Mouse (Mus musculus) stomach, postnatal 0 days (tissue): ENCODE measurements around the gene Caln1. TPM values are rescaled to one million over a fixed set of nuclear protein-coding genes. Genes with fewer than 3 reads are reported as not detected.
A peak's percentile ranks its signal among the peaks of the same experiment; 100 is the strongest.

ENCODE experiments used
- ATAC-seq: fragments of 200-750 bp; cut with Nextera tagmentation; 2 replicates; pipeline ENCODE4 v1.8.0; 2017; ENCODE audit not compliant: low FRiP score, low TSS enrichment
- DNase-seq: peaks from one replicate; pipeline ENCODE4 v3.0.0-alpha.2; 2016; ENCODE audit warnings: low spot score
- H3K27ac ChIP-seq: fragments of 300-500 bp; sonication (generic); replicated peaks from 2 replicates; pipeline ENCODE4 v1.5.1; 2014; ENCODE audit warnings: mild to moderate bottlenecking, control low read depth
- H3K27me3 ChIP-seq: fragments of 300-500 bp; sonication (generic); 2 replicates; pipeline ENCODE4 v1.6.1; 2014; ENCODE audit warnings: low read length; ENCODE audit not compliant: control insufficient read depth, insufficient read depth
- H3K36me3 ChIP-seq: fragments of 300-500 bp; sonication (generic); 2 replicates; pipeline ENCODE4 v1.6.1; 2014; ENCODE audit warnings: low read length, mixed read lengths; ENCODE audit not compliant: control insufficient read depth, insufficient read depth
- H3K4me1 ChIP-seq: fragments of 300-500 bp; sonication (generic); replicated peaks from 2 replicates; pipeline ENCODE4 v1.6.1; 2014; ENCODE audit warnings: antibody characterized with exemption; ENCODE audit not compliant: control insufficient read depth, insufficient read depth
- H3K4me2 ChIP-seq: fragments of 300-500 bp; sonication (generic); replicated peaks from 2 replicates; pipeline ENCODE4 v1.6.1; 2014; ENCODE audit warnings: low read depth, mild to moderate bottlenecking, control low read depth, moderate library complexity
- H3K4me3 ChIP-seq: fragments of 300-500 bp; sonication (generic); 2 replicates; pipeline ENCODE4 v1.5.1; 2014; ENCODE audit warnings: low read depth, low read length, control low read depth
- H3K9ac ChIP-seq: fragments of 300-500 bp; sonication (generic); 2 replicates; pipeline ENCODE4 v1.6.1; 2014; ENCODE audit warnings: mild to moderate bottlenecking, low read length, control low read depth, mixed read lengths
- H3K9me3 ChIP-seq: fragments of 300-500 bp; sonication (generic); 2 replicates; pipeline ENCODE4 v1.6.1; 2016; ENCODE audit warnings: low read length; ENCODE audit not compliant: control insufficient read depth
- CTCF ChIP-seq: IDR thresholded peaks from 2 replicates; pipeline ENCODE4 v1.5.1; 2016; ENCODE audit warnings: antibody characterized with exemption, low read depth, mild to moderate bottlenecking, moderate library complexity
- EP300 ChIP-seq: optimal IDR thresholded peaks from 2 replicates; pipeline ENCODE3; 2016; ENCODE audit warnings: antibody characterized with exemption
- WGBS: fragments of 180-500 bp; shearing (Covaris S2); extraction: QIAGEN DNeasy Blood & Tissue Kit; methylation state at CpG from one replicate; pipeline ENCODE4 v1.1.7; 2014; 5-methylcytosine and 5-hydroxymethylcytosine counted together
- polyA plus RNA-seq: library from polyadenylated mRNA; unstranded; fragments of >200 nt; fragmentation: Nextera tagmentation; extraction: Ambion mirVana; gene quantifications from 2 replicates; pipeline ENCODE4 v1.2.1, GENCODE M21; 2015

The Caln1 gene
- polyA plus RNA-seq, 1 experiment from 2014 or later, result 0.11 TPM

DNA sequence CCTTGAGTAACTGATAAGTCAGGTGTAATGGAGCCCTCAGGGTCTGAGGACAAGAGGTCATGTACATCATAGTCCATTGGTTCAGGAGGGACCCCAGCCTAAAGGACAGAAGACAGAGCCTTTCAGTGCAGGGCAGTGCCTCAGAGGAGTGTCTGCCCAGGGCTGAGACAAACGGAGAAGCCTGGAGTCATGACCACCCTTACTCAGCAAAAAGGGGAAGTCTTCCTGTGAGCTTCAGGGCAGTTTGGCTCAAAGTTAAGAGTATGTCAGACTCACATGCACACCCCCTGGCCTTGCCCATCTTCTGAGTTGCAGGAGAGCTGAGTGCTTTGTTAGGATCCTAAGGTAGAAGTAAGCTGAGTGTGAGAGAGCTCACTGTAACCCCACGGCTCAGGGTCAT, 39.4 kb upstream of the Caln1 start:
- Histone ChIP-seq H3K9me3 (no peaks in the 10 kb centered on the region), H3K27me3 (no peaks in the 10 kb centered on the region), H3K27ac (no peak overlapping the region), H3K4me2 (no peak overlapping the region), H3K36me3 (no peaks in the 10 kb centered on the region), H3K4me3 (no peak overlapping the region), H3K9ac (no peak overlapping the region), H3K4me1 (no peaks in the 10 kb centered on the region)
- 76% methylated on average over 2 of the region's 2 CpGs for WGBS
- TF ChIP-seq CTCF (no peak), EP300 (no peak)
- DNase-seq (no peak), ATAC-seq (no peak)

DNA sequence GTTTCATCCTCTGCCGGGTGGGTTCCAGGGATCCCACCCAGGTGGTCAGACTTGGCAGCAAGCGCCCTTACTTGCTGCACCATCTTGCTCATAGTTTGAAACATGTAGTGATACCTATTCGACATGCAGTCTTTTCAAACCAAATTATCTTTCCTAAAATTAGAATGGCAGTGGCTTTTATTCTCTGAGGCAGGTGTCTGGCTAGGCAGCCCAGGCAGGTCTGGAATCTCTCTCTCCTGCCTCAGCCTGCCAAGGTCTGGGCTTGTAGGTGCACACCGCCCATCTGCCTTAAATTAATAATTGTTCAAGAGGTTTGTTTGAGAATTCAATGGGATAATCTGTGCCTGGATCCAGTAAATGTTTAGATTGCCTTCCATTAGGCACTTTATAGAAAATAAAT, 38.5 kb upstream of the Caln1 start:
- 57% methylated on average over 4 of the region's 4 CpGs for WGBS
- H3K4me3 ChIP-seq, result no peak overlapping the region
- DNase-seq (no peak), ATAC-seq (no peak)
- H3K9me3 ChIP-seq, result no peaks in the 10 kb centered on the region
- H3K4me1 ChIP-seq, result no peaks in the 10 kb centered on the region
- no peaks in the 10 kb centered on the region for H3K27me3 ChIP-seq
- H3K4me2 ChIP-seq, result no peak overlapping the region
- no peak overlapping the region for H3K27ac ChIP-seq
- TF ChIP-seq EP300, result no peak
- peaks cover 7% of the 10 kb centered on the region; the same call in 1 of the 2 replicates for H3K36me3 ChIP-seq
- no peak overlapping the region for H3K9ac ChIP-seq

GRCm38 (mm10) chr5:130331206-130331605, 38.0 kb upstream of the Caln1 start:
- 49% methylated on average over 4 of the region's 4 CpGs for WGBS
- Histone ChIP-seq H3K4me2 (no peak overlapping the region), H3K9me3 (no peaks in the 10 kb centered on the region), H3K27me3 (no peaks in the 10 kb centered on the region), H3K36me3 (peaks cover 7% of the 10 kb centered on the region; the same call in 1 of the 2 replicates), H3K27ac (no peak overlapping the region), H3K4me3 (no peak overlapping the region), H3K9ac (no peak overlapping the region), H3K4me1 (no peaks in the 10 kb centered on the region)
- ATAC-seq, result no peak
- TF ChIP-seq EP300 (no peak), CTCF (no peak)
- DNase-seq, result no peak

DNA sequence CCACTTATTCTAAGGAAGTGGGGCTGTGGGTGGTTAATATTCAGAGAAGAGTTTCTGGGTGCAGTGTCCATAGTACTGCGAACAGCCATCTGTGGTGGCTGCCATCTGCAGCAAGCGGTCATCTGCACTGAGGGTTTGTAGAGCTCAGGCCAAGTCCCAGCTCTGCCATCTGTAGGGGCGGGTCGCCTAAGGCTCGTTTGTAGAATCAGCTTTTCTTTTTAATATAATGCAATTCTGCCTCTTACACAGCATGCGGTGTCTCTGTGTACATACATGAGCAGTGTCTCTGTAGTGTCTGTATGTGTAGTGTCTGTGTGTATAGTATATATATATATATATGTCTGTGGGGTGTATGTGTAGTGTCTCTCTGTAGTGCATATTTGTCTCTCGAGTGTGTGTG, 35.7 kb upstream of the Caln1 start:
- no peak overlapping the region for H3K27ac ChIP-seq
- H3K4me1 ChIP-seq, result no peaks in the 10 kb centered on the region
- ATAC-seq, result no peak
- H3K27me3 ChIP-seq, result no peaks in the 10 kb centered on the region
- WGBS, result 85% methylated on average over 7 of the region's 7 CpGs
- H3K4me2 ChIP-seq, result no peak overlapping the region
- no peak overlapping the region for H3K4me3 ChIP-seq
- TF ChIP-seq EP300 (no peak), CTCF (no peak)
- DNase-seq, result no peak
- no peak overlapping the region for H3K9ac ChIP-seq
- no peaks in the 10 kb centered on the region for H3K9me3 ChIP-seq
- peaks cover 7% of the 10 kb centered on the region; the same call in 1 of the 2 replicates for H3K36me3 ChIP-seq

DNA sequence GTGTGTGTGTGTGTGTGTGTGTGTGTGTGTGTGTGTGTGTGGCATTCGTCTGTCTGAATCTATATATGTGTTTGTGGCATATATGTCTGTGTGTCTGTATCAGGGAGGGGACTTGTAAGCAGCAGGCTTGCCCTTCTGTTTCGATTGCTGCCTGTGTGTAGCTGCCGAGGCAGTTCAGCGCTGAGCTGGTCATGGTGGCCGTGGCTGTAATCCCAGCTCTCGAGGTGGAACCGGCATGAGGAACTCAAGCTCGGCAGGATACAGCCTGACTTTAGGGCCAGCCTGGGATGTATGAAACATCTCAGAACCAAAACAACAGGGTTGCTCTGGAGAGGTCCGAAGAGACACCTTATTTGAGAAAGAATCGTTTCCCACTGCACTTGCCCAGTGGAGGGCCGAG, 35.3 kb upstream of the Caln1 start:
- 91% methylated on average over 11 of the region's 11 CpGs for WGBS
- H3K4me3 ChIP-seq, result no peak overlapping the region

GRCm38 (mm10) chr5:130335462-130335861, 33.8 kb upstream of the Caln1 start:
- Histone ChIP-seq H3K4me3 (no peak overlapping the region), H3K9me3 (no peaks in the 10 kb centered on the region), H3K27me3 (no peaks in the 10 kb centered on the region), H3K27ac (no peak overlapping the region), H3K4me2 (no peak overlapping the region), H3K9ac (no peak overlapping the region), H3K4me1 (no peaks in the 10 kb centered on the region), H3K36me3 (peaks cover 7% of the 10 kb centered on the region; the same call in 1 of the 2 replicates)
- ATAC-seq (no peak), DNase-seq (no peak)
- TF ChIP-seq CTCF (peak; percentile 19; the same call in 1 of the 2 replicates), EP300 (no peak)
- 96% methylated on average over 4 of the region's 4 CpGs for WGBS

More for the DNA sequence above, 35.3 kb upstream of the Caln1 start:
- TF ChIP-seq EP300 (no peak), CTCF (no peak)
- H3K9ac ChIP-seq, result no peak overlapping the region
- no peaks in the 10 kb centered on the region for H3K4me1 ChIP-seq
- no peak overlapping the region for H3K27ac ChIP-seq
- H3K4me2 ChIP-seq, result no peak overlapping the region
- ATAC-seq (no peak), DNase-seq (no peak)
- peaks cover 7% of the 10 kb centered on the region; the same call in 1 of the 2 replicates for H3K36me3 ChIP-seq
- H3K27me3 ChIP-seq, result no peaks in the 10 kb centered on the region
- H3K9me3 ChIP-seq, result no peaks in the 10 kb centered on the region
